Mouse (Mus musculus): ENCODE measurements around the gene Lrg1.
A peak's percentile ranks its signal among the peaks of the same experiment; 100 is the strongest.
"Not testable (repeated sequence)": the region's sequence is repeated elsewhere in the genome, so short reads cannot be mapped to it uniquely, and the experiment has no call there.

The Lrg1 gene

DNA sequence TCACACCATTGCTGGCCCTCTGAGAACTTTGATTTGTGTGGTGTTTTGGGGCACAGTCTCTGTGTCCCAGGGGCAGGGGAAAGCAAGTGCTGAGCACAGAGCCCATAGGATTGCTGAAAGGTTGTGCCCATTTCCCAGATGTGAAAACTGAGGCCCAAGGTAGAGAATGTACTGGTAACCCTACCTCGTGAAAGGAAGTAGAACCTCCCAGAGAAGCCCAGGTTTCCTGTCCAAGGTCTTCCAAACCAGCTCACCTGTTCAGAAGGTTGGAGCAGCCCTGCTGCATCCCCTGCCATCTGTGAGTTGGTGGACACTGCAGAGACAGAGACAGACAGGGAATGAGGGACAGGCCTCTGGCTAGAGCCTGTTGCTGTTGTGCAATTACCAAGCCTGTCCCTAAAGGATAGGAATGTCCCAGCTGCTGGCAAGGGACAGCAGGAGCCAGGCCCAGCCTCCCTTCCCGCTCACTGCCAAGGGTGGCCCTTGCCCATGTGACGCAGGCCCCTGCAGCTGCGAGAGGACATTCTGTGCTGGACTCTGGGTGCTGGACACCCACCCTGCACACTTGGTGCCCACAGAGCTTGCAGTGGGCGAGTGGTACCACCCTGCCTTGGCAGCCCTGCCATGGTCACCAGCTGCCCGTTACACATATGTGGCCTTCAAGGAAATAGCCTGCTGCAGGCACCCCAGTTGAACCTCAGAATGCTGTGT lies 13.3 kb downstream of the Lrg1 start:
- DNase-seq, result no peak

DNA sequence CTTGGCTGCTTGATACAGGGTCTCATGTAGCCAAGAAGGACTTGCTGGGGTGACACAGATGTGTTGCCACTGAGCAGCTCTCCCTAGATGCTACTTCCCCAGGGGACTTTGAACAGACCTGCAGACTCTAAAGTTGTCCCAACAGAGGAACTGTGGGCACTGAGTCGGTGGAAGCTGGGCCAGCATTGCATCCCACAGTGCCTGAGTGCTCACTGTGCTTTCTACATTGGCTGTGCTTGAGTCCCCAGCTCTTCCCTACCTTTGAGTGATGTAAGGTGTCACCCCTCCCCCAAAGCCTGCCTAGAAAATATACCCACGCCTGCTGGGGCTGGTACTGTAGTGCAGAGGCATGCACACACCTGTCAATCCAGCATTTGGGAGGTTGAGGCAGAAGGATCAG lies 14.1 kb downstream of the Lrg1 start:
- no peak for DNase-seq

DNA sequence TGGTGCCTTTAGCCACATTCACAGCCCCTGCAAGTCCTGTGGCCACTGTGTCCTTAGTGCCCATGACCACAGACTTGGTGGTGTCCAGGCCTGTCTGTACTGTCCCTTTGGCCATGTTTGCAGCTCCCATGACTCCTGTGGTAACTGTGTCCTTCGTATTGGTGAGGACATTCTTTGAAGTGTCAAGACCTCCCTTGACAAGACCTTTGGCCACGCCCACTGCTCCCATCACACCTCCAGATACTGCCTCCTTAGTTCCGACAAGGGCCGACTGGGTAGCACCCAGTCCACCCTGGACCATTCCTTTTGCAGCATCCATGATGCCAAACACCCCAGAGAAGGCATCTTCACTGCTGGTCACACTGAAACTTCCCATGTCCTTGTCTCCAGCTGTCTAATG lies 14.8 kb downstream of the Lrg1 start:
- no peak for DNase-seq

DNA sequence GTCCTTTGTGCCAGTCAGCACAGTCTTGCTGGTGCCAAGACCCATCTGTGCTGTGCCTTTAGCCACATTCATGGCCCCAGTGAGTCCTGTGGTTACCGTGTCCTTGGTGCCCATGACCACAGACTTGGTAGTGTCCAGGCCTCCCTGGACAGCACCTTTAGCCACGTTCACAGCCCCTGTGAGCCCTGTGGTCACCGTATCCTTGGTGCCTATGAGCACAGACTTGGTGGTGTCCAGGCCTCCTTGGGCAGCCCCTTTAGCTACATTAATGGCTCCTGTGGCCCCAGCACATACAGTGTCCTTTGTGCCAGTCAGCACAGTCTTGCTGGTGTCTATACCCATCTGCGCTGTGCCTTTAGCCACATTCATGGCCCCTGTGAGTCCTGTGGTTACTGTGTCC lies 15.4 kb downstream of the Lrg1 start:
- DNase-seq, result not testable (repeated sequence)

DNA sequence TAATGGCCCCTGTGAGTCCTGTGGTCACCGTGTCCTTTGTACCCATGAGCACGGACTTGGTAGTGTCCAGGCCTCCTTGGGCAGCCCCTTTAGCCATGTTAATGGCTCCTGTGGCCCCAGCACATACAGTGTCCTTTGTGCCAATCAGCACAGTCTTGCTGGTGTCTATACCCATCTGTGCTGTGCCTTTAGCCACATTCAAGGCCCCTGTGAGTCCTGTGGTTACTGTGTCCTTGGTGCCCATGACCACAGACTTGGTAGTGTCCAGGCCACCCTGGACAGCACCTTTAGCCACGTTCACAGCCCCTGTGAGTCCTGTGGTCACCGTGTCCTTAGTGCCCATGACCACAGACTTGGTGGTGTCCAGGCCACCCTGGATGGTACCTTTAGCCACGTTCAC lies 17.0 kb downstream of the Lrg1 start:
- DNase-seq, result not testable (repeated sequence)

DNA sequence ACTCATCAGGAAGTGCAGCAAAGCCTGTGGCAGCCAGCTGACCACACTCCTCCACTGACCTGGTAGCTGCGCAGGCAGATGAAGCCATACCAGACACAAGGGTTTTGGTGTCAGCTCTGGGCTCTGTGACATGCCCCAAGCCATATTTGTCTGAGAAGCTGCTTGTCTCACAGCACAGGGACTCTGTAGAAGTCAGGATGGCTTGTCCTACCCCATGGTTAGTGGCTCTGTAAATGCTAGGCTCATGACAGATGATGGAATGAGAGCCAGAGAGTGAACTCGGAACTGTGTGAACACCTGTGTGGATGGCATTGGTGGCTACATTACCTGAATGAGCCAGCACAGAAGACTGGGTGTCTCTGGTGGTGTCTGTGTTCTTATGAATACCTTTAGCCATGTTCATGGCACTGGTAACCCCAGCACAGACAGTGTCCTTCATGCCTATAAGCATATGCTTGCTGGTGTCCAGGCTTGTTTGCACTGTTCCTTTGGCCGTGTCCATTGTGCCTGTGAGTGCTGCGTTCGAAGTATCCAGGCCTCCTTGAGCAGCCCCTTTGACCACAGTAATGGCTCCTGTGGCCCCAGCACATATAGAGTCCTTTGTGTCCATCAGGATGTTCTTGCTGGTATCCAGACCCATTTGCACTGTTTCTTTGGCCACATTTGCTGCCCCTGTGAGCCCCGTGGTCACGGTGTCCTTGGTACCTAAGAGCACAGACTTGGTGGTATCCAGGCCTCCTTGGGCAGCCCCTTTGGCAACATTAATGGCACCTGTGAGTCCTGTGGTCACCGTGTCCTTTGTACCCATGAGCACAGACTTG lies 18.1 kb downstream of the Lrg1 start:
- no peak for DNase-seq

DNA sequence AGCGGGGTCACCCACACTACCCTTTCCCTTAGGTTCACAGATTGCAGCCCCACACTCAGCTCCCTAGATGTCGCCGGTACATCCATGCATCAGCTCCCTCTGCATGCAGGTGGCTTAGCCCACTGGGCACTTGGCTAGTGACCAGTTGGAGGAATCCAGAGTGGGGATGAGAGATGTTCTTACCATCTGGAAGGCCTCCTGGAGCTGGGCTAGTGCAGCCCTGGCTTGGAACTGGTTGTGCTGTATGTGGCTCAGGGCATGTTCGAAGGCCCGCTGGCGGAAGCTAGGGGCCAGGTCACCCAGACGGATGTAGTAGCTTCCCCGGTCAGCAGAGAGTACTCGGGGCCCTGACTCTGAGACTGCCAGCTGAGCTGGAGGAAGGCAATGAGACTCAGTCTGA lies 18.9 kb downstream of the Lrg1 start:
- no peak for DNase-seq

DNA sequence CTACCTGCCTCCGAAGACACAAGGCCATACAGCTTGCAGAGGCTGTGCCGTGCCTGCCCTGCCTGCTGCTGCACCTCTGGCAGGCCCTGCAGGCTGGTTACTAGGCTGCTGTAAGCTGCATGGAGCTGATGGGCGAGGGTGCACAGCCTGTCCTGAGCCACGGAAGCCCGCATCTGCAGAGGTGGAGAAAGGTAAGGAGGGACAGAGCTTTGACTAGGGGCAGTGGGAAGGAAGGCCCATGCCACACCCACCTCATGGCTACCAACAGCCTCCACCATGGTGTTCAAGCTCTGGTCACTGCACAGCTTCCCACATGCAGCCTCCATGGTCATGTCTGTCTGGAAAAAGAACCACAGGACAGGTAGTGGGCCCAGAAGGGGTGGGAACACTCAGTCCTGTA lies 19.6 kb downstream of the Lrg1 start:
- DNase-seq, result no peak

DNA sequence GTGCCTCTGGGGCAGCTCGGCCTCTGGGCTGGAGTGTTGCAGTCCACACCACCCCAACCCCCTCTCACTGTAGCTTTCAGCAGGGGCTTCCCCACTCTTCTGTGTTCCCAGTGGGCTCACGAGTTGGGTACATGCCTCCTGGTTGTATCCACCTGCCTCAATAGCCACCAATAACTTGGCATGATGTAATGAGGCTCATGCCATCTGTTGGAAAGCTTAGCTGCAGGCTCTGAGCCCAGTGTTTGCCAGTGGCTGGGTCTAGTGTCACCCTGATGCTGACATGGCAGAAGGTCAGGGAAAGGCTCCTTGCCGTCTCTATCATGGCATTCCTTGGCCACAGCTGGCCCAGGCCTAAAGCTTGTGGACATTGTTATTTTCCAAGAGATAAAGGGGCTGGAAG lies 21.0 kb downstream of the Lrg1 start:
- no peak for DNase-seq

DNA sequence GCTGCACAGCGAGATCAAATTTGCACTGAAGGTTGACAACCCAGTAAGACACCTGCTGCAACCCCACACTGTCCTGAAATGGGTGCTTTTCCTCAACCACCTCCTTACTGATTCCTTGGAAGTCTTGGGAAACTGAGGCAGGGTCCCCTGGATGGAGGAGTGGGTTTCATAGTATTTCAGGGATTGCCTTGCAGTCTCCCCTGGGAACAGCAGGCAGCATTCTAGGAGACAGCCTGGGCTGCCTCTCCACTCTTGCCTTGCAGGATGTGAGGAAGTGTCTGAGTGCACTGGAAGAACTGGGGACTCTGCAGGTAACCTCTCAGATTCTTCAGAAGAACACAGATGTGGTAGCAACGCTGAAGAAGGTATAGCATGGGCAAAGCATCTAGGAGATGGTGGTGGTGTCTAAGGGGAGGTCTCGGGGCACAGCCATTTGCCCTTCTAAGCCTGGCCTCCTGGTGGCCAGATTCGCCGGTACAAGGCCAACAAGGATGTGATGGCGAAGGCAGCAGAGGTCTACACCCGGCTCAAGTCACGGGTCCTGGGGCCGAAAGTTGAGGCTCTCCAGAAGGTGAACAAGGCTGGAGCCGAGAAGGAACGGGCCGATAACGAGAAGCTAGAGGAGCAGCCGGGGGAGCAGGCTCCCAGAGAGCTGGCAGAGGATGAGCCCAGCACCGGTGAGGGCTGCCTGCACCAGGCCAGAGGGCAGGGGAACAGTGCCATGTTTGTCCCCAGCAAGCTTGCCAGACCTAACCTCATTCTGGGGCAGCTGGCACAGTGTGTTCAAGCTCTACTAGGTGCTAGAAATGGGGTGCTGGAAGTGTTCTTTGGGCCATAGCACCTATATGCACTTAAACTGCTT lies 22.9 kb downstream of the Lrg1 start:
- no peak for DNase-seq

DNA sequence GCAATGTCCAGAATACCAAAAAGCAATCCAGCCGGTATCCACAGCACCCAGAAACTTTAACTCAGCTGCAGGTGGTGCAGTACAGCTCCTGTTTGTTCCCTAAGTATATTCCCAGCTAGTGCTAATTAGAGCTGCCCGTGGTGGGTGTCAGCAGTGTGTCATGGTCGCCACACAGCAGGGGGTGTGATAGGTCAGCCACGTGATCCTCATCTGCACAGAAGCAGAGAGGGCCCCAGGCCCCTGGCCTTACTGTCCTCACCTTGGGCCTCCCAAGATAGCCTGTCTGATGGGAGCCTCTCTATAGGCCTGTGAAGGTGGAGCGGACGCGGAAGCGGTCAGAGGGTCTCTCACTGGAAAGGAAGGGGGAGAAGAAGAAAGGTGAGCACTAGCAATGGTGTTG lies 23.6 kb downstream of the Lrg1 start:
- no peak for DNase-seq

DNA sequence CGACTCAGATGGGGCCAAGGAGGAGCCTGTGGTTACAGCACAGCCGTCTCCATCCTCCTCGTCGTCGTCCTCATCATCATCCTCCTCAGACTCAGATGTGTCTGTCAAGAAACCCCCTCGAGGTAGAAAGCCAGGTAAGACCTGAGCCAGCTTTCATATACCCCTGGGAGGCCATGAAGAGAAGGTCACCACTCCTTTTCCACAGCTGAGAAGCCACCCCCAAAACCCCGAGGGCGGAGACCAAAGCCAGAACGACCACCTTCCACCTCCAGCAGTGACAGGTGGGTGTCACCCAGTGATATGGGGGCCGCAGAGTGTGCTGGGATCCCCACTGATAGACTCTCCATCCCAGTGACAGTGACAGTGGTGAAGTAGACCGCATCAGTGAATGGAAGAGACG lies 24.9 kb downstream of the Lrg1 start:
- no peak for DNase-seq

DNA sequence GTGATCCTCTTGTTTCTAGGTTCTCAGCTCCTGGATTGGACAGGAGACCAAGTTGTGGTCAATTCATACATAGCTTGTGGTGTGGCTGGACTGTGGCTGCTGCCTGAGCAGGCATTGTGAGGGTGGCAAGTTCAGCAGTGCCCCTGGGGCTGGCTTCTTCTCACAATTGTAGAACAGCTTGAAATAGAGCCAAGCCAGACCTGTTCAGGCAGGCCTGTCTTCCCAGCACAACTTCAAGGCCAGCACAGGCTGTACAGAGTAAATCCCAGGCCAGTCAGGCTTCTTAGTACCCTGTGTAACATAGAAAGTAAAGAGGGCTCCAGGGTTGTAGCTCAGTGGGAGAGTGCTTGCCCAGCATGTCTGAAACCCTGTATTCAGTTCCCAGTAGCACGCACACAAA lies 29.0 kb downstream of the Lrg1 start:
- no peak for DNase-seq

DNA sequence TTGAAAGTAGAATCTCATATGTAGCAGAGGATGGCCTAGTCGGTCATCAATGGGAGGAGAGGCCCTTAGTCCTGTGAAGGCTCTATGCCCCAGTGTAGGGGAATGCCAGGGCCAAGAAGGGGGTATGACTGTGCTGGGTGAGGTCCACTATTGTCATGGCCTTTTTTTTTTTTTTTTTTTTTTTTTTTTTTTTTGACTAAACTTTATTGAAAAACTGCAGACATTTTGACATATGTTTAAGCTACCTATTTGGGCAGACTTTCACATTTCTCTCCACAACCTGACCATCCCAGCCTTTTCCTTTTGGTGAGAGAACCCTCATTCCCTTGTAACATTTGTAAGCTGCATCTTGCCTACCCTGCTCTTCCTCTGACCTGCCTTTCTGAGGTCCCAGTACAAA lies 29.5 kb downstream of the Lrg1 start:
- no peak for DNase-seq

DNA sequence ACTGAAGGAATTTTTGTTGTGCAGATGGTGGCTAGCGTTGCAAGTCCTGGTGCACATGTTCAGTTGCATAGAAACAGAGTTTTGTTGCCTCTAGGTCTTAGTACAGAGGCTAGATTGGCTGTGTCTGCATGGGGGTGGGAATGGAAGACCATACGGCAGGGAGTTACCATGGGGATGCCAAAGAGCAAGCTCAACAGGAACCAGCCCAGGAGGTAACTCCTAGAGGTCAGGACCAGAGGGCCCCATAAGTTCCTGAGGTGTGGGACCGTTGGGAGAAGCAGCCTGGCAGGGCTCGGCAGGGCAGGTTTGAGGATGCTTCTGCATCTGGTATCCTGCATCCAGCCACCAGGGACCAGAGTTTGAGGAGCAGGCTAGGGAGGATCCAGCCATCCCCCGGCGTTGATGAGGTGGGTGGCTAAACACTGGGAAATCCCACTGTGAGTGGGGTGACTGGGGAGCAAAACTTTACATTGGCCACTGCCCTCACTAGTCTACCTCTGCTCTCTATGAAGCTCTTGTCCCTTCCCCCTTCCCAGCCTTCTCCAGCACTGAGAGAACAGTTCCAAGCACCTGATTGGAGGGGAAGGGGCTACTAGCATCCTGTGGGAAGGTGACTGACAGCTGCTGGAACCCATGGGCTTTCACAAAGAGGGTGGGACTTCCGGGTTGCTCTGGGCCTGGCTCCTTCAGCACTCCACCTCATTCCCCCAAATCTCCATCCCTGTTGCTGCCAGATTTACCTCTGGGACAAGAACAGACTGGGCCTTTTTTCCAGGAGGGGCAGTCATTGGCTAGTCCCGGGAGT lies 40.8 kb downstream of the Lrg1 start:
- DNase-seq, result peak; percentile 40

DNA sequence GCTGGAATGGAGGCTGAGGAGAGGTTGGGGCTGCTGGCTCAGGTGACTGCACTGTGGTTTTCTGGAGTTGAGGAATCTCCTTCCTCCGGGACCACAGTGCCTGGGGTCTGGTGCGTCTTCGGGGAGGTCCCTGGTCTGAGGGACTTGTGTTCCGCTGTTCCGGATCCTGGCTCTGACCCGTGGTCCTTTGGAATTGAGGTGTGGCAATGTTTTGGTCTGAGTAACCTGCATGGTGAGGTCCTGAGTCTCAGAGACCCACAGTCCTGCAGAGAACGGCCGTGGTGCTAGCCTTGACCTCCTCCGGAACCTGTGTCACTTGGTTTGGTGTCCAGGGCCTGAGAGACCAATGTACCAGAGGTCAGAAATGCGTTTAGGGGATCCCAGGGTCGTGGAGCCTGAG lies 41.9 kb downstream of the Lrg1 start:
- DNase-seq, result peak; percentile 26

DNA sequence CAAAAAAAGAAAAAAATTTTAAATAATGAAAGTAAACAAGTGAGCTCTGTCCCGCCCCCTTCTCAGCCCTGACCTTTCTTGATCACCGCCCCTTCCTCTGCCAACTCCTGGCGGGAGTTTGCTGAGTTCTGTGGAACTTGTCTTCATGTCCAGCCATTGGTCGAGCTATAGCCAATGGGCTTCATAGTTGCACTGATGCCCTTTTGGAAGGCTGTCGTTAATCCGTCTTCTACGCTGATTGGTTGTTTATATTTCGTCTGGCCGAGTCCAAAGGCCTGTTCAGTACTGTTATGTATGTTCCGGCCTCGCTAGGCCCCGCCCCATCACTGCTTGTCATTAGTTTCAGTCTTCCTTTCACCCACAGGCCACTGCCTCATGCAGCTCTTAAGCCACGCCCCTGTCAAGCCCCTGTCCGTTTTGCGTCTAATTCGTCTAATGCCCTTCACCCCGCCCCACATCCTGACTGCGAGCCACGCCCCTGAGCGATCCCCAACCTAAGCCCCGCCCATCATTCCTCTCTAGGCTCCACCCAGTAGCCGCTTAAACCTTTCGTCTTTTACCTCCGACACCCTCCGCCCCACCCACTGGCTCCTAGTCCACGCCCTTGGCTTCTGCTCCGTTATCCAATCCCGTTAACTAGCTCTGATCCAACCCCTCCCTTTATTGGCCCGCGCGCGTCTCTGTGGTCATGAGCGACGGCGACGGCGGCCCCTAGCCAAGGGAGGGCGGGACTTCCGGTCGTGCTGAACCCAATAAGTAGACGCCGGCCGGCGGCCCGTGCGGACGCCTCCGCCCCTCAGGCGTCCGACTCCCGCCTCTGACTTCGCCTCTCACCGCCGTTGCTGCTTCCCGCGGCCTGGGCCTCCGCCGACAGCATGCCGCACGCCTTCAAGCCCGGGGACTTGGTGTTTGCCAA lies 42.7 kb downstream of the Lrg1 start, which contains the start of gene Hdgfl2:
Gene Hdgfl2 (plus strand): TSS at position 755 of the 916 bp plus-strand sequence.
- DNase-seq, result peak; percentile 100

DNA sequence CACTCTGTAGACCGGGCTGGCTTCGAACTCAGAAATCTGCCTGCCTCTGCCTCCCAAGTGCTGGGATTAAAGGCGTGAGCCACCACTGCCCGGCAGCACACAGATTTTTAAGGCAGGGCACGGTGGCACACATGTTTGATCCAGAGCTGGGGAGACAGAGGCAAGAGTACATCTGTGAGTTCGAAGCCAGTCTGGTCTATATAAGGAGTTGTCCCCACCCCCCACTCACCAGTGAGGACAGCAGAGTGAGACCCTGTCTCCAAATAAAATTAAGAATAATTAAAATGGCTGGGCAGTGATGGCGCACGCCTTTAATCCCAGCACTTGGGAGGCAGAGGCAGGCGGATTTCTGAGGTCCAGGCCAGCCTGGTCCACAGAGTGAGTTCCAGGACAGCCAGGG lies 43.4 kb downstream of the Lrg1 start:
- DNase-seq, result peak; percentile 17

DNA sequence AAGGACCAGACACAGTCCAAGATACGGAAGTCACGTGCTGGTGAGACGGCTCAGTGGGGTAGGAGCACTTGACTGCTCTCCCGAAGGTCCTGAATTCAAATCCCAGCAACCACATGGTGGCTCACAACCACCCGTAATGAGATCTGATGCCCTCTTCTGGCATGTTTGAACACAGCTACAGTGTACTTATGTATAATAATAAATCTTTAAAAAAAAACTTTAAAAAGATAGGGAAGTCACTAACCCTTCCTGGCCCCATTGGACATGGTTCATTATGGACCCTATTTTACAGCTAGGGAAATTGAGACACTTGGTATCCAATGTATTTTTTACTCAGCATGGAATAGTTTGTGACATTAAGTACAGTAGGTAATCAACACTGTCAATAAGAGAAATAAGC lies 44.3 kb downstream of the Lrg1 start:
- DNase-seq, result no peak

DNA sequence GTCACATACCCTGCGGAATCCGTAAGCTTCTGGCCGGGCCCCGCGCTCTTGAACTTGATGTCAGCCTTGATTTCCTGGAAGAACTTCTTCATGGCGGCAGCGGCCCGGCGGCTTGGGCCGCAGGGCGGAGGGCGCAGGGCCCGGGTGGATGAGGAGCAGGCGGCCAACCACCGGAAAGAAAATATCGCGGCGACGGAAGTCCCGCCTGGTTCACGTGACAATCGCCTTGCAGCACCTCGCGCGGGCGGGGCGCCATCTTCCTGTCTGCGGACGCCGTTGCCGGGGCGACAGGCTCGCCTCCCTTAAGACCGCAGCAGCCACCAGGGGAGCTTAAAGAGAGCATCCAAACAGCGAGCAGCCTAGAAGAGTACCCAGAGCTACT lies 47.0 kb downstream of the Lrg1 start, which contains the start of gene Ubxn6:
Gene Ubxn6 (minus strand): TSS at position 202 of the 382 bp plus-strand sequence.
- DNase-seq, result peak; percentile 99

DNA sequence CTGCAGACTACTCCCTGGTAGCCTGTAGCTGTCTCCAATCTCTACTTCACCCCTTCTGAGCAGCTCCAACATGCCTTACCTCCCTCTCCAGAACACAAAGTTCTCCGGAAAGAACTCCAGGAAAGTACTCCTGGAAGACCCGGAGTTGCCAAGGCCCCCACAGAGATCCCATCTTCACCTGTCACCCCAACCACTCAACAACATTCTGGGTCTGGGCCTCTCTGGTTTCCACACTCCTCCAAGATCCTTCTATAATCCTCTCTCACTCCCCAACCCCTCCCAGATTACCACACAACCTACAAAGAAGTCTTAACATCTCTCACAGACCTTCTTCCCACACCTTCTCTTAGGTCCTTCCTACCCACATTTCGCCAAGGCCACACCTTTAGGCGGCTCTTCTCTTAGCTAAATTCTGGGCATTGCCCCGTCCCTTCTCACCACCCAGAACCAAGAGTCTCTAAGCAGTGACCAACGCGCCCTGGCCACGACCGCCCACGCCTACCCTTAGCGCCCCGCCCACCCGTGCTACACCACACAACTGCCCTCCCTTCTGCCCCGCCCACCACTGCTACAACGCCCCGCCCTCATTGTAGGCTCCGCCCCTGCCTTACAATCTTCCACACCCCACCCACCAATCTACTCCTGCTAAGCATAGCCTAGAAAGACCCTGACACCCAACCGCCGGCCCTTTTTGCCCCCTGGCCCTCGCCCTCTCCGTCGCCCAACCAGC lies 47.5 kb downstream of the Lrg1 start:
- DNase-seq, result peak; percentile 92
